Mouse (Mus musculus): Measurements from ENCODE around the gene Tec.

GRCm38 (mm10) chr5:72755035-72755434, 113.2 kb downstream of the Tec start:
- TF ChIP-seq CTCF (IDR thresholded peaks at IDR 0.05; ENCODE audit: low read depth) = no peak
- no peak for TF ChIP-seq EP300 (optimal IDR thresholded peaks at IDR 0.05)

All from stomach, postnatal 0 days (tissue).